Mouse (Mus musculus) yolk sac, embryonic 10.5 days (tissue): ENCODE measurements around the gene Fgd6.
A peak's percentile ranks its signal among the peaks of the same experiment; 100 is the strongest.

Source experiments
- DNase-seq: peaks from one replicate; pipeline ENCODE4 v3.0.0-alpha.2; 2017; ENCODE audit warnings: low spot score

Gene Fgd6

GRCm38 (mm10) chr10:94035658-94036374, at the start of gene Fgd6, which contains the start of gene Vezt:
TSS of gene Fgd6 (plus strand) at chr10:94036001.
TSS of gene Vezt (minus strand) at chr10:94035817.
- peak; percentile 99 for DNase-seq

- DNase-seq = no peak
Observed at GRCm38 (mm10) chr10:93994136-93994535, 41.7 kb upstream of the Fgd6 start.

DNA sequence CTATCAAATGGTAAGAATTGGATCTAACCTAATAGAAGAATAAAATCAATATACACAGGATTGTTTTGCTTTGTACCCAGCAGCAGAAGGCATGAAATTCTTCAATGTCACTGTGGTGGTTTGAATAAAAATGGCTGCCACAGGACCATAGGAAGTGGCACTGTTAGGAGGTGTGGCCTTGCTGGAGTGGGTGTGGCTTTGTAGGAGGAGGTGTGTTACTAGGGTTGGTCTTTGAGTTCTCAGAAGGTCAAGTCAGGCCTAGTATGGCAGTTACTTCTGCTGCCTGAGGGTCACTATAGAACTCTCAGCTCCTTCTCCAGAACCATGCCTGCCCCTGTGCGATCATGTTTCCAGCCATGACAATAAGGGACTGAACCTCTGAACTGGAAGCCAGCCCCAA, 40.7 kb upstream of the Fgd6 start:
- DNase-seq = no peak

GRCm38 (mm10) chr10:93999357-93999756, 36.4 kb upstream of the Fgd6 start:
- no peak for DNase-seq

GRCm38 (mm10) chr10:94000223-94000622, 35.6 kb upstream of the Fgd6 start:
- no peak for DNase-seq

DNA sequence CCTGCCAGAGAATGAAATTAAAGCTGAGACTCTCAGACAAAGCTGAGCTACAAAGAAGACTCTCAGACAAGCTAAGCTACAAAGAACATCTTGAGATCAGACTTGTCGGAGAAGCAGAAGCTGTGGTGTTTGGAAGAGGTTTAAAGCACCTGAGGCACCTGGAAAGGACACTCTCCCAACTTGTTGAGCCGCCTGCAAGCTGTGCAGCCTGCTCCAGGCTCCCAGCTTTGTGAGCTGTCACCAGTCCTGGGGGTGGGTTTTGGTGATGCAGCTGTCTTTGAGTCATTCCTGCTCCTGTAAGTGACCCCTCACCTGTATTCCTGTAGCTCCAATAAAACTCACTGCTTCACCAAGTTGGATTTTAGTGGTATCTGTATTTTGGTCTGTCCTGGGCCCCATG, 27.4 kb upstream of the Fgd6 start:
- DNase-seq = no peak

- DNase-seq = no peak
Observed at GRCm38 (mm10) chr10:94009991-94010679, 25.7 kb upstream of the Fgd6 start.

DNA sequence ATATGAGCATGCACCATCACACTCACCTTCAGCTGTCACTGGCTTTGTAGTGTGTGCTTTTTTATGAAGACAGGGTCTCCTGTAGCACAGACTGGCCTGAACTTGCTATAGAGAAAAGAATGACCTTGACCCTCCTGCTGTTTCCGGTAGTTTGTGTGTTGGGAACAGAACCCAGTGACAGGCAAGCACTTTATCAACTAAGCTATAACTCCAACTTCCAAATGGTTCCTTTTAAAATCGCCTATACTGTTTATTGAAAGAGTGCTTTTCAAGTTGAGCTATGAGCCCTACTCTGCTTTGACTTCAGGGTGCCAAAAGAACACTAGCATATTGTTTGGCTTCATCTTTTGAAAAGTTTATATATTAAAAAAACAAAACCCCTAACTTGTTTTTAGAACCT, 24.8 kb upstream of the Fgd6 start:
- DNase-seq = no peak

- no peak for DNase-seq
Observed at GRCm38 (mm10) chr10:94013196-94013595, 22.6 kb upstream of the Fgd6 start.

- DNase-seq = no peak
Observed at GRCm38 (mm10) chr10:94014200-94014599, 21.6 kb upstream of the Fgd6 start.

GRCm38 (mm10) chr10:94017455-94017854, 18.3 kb upstream of the Fgd6 start:
- DNase-seq = no peak

DNA sequence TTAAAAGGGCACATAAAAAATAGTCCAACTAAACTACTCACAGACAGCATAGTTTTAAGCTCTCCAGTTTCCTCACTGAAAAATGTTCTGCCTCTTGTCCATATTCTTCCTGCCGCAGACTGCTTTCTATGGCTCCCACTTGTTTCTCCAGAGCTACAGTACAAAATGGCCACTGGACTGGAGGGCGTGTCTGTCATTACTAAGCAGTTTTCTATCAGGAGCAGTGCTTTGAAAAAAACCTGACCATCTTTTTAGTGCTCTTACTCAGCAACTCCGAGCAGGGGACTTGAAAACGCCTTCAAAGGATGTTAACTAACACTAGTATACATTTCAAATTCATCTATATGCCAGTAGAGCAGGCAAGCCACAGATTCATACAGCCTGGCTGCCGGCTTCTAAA, 15.2 kb upstream of the Fgd6 start:
- DNase-seq = peak; percentile 32

DNA sequence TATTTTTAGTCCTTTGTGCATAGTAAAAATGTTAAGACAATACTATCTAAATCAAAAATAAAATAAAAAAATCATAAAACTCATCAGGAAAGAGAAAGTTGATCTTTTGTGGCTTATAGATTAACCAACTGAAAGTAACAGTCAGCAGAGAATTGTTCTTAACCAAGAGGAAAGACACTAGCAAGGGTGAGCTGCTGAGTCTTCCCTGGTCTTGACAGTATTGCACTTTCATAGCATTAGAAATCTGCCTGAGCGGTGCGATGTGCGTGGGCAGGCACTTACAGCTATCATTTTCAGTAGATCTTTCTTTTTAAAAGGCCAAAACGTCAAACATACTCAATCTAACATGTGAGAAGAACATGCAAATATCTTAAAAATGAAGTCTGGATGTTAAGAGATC, 14.7 kb upstream of the Fgd6 start:
- DNase-seq = no peak

- DNase-seq = no peak
Observed at GRCm38 (mm10) chr10:94025079-94025478, 10.7 kb upstream of the Fgd6 start.

GRCm38 (mm10) chr10:94028493-94028892, 7.3 kb upstream of the Fgd6 start:
- no peak for DNase-seq

DNA sequence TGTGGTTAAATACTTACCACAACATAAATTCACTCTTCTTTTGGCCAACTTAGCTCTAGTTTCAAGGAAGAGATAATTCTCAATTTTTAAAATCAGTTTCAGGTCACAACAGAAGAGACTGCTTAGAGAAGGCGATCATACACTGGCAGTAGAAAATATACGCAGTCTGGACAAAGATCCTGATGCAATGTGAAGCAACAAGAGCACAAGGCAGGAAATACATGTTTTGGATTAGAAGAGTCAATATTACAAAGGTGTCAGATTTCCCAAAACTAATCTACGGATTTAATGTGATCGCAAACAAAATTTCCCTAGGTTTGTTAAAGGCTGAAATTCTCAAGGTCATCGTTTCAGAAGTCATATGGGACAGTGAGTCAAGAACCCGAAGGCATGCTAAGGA, 4.6 kb upstream of the Fgd6 start:
- no peak for DNase-seq

- DNase-seq = no peak
Observed at GRCm38 (mm10) chr10:94034876-94035657, 734 bp upstream of the Fgd6 start.

DNA sequence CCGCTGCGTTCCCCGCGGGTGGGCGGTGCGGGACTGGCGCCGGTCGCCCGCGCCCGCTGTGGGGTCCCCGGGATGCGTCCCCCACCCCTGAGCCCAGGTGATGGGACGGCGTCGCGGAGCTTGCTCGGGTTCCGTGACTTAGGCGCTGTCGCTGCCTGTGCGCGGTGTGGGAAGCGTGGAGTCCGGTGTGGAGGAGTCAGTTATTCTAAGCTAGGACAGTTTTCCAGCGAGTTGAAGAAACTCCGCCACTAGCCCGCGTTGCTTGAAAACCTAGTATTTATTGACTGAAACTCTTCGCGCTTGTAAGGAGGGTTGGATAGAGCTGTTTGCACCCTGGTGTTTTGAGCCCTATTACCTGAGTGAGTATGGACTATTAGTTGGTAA, 566 bp downstream of the Fgd6 start:
- no peak for DNase-seq

- DNase-seq = no peak
Observed at GRCm38 (mm10) chr10:94037196-94037595, 1.4 kb downstream of the Fgd6 start.

GRCm38 (mm10) chr10:94037596-94037995, 1.8 kb downstream of the Fgd6 start:
- DNase-seq = no peak

DNA sequence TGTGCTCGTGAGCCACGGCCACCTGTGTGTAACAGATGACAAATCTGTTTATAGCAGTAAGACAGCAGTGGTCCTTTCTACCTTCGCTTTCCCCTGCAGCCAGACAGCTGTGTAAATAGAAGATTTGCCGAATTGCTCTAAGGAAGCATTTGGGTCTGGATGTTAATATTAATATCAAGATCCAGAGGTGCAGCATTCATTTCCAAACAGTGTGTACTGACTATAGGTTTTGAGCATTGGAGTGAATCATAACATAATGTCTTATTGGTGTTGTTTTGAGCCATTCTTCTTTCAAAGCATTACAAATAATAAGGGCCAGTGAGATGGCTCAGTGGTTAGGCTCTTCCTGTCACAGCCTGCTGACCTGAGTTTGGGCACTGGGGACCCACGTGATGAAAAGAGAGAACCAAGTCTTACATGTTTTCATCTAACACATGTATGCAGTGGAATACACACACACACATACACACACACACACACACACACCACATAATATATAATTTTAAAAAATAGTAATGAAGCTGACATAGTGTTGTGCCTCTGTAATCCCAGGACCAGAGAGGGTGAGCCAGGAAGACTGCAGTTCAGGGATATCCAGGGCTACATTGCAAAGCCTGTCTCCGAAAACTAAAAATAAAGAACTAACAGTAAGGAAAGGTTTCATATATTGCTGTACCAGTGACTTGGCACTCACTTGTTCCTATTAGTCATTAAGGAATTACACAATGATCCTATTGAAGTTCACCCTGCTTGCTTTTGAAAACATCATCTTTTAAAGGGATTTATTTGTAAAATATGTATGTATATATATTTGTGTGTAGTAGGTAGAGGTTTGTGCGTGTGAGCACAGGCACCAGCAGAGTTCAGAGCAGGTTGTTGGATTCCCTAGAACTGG, 2.8 kb downstream of the Fgd6 start:
- DNase-seq = no peak

GRCm38 (mm10) chr10:94043908-94044307, 8.1 kb downstream of the Fgd6 start:
- peak; percentile 21 for DNase-seq
